Mouse (Mus musculus) kidney, postnatal 14 days (tissue): ENCODE data around the gene Maats1.
A peak's percentile ranks its signal among the peaks of the same experiment; 100 is the strongest.
"Not testable (repeated sequence)": the region's sequence is repeated elsewhere in the genome, so short reads cannot be mapped to it uniquely, and the experiment has no call there.

Experiments
- DNase-seq: peaks from one replicate; pipeline ENCODE4 v3.0.0; 2022; ENCODE audit warnings: mixed read lengths

Maats1 gene

DNA sequence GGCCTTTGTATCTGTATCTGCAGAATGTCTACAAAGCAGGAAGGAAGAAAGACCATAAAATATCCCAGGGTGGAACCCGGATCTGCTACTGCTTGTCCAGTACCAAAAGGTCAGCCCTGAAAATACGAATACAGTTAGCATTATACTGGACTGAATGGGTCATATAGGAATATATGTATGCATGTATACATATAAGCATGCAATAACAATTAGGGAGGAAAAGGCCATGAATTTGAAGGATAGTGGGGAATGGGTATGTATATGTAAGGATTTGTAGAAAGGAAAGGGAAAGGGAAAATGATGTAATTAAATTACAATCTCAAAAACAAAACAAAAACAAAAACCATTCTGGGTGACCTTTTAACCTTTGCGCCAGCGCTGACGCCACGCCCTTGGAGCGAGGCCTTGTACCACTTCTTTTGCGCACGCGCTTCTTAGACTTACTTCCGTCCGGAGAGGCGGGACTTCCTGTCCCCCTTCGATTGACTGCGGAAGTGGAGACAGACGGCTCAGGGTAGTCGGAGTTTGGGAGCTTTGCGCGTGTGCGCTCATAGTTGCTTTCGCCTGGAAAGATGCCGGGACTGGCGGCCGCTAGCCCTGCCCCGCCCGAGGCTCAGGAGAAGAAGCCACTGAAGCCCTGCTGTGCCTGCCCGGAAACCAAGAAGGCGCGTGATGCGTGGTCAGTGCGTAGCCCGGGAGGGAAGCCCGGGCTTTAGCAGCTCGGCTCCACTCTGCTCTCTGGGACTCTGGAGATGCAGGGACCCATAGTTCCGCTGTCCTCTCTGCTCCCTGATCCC, 4.8 kb upstream of the Maats1 start, which contains the start of the genes Cox17 and Gm21987:
Gene Cox17 (plus strand): TSS at position 463 of the 797 bp plus-strand sequence.
Gene Gm21987 (plus strand): TSS at position 512 of the 797 bp plus-strand sequence.
- peak; percentile 96 for DNase-seq

DNA sequence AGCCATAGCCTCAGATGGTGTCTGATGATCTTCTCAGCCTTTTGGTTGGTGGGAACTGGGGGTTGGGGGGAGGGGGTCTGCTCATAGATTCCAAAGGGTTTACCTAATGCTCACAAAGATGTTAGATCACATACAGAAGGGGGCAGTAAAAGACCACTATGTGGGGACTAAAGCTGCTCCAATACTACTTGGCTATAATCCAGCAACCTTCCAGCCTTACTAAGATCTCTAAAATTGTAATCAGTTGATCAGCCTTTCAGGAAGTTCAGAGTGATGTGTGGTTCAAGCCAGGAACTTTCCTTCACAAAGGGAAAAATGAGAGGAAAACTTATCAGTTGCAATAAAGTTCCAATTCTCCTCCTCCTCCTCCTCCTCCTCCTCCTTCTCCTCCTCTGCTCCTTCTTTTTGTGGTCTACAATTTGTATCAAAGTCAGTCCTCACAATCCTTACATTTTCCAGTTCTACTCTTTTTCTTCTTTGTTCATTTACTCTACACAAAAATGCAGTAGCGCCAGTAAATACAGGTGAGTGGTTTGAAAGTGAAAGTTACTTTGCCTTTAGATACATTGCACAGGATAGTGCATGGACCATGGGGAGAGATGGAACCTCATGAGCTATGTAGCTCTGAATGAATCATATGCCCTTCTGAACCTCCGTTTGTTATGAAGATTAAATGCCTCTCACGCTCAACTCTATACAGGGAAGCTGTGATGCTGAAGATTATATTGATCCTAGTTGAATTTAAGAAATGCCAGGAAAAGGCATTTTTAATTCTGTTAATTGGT, 3.2 kb upstream of the Maats1 start:
- DNase-seq = peak; percentile 37

DNA sequence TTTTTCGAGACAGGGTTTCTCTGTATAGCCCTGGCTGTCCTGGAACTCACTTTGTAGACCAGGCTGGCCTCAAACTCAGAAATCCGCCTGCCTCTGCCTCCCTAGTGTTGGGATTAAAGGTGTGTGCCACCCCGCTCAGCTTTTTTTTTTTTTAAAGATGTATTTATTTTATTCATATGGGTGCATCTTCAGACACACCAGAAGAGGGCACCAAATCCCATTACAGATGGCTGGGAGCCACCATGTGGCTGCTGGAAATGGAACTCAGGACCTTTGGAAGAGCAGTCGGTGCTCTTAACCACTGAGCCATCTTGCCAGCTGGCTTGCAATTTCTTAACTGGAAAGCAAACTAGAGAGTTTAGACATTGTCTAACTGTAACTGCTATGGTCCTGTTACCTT, 3.9 kb downstream of the Maats1 start:
- DNase-seq = not testable (repeated sequence)

DNA sequence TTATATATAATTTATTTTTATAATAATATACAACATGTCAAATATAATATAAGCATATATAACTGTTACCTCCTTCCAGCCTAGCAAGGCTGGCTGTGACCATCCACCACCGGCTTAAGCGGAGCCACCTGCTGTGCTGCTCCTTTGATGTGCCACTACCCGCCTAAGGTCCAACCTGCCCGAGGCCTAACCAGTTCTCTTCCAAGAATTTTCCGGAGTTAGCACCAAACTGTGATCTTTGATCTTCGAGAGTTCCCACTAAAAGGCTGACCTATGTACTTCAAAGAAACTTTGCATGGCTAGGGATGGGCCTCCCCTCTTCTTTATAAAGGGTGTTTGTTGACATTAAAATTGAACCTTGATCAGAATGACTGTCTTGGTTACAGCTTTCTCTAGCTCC, 7.5 kb downstream of the Maats1 start:
- peak; percentile 62 for DNase-seq

DNA sequence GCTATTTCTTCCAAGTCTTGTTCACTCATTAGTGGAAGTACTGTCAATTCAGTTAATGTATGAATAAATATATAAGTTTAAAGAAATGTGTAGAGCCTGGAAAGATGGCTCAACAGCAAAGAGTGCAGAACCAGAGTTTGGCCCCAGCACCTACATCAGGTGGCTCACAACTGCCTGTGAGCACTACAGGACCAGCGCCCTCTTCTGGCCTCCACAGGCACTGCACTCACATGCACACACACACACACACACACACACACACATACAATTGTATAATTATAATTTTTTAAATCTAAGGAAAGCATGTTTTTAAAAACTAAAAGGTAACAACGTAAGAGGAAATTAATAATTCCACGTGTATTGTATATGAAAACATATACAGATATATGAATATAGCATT, 12.6 kb downstream of the Maats1 start:
- no peak for DNase-seq

DNA sequence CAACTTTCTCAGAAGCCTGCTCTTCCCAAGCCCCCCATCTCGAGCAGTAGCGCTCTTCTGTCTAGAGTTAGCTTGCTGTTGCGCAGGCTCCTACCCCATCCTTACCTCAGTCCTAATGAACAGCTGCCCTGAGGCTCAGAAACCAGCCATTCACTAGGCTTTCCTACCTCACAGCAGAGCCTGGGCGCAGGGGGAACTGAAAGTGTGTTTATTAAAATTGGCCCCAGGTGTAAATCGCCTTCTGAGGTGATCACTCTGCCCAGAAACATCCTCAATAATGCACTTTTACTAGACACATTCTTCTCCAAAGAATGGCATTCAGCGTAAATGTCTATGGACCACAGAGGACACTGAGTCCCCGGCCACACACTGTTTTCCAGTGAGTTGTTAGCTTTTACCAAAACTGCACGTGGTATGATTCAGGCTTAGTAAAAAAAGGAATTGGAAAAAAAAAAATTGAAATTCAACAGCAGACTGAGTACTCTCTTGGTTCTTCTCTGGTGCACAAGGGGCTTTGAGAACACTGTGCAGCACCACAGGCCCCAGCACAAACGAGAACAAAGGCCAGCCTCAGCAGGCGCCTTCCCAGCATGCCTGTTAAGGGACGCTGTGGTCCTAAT, 15.1 kb downstream of the Maats1 start:
- DNase-seq = no peak

DNA sequence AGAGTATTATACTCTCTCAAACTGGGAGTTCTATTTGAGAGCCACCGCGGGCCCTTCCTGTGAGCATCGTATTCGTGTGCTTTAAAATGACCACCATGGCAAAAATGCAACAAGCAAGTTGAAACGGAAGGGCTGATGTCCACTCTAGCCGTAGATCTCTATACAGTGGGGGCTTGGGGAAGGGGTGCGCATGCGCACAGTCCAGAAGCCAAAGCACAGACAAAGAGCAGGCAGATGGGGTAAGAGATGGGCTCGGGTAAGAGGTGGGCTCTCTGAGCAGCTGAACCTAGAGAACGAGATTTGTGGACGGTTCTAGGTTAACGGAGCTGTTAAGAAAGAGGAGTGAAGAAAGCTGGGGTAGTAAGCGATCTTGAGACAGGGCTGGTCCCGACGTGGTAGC, 17.6 kb downstream of the Maats1 start:
- no peak for DNase-seq

DNA sequence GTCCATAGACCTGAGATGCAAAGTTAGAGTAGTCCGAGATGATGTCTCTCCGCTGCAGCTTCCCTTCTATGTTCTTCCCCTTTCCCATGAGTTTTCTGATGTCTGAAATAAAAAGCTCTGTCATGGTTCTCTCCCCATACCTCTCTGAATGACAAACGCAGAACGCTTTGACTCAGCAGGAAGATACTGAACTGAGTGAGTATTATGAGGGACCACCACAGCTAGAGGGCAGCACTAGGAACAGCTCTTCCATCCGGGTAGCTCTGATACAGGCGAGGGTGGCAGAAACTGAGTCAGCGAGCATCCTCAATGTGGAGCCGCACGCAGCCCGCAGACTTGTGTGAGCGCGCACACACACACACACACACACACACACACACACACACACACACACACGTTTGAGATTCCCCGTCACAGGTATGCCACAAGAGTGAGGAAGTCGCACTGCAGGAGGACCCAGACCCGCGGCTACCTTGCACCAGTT, 20.4 kb downstream of the Maats1 start:
- DNase-seq = peak; percentile 44

DNA sequence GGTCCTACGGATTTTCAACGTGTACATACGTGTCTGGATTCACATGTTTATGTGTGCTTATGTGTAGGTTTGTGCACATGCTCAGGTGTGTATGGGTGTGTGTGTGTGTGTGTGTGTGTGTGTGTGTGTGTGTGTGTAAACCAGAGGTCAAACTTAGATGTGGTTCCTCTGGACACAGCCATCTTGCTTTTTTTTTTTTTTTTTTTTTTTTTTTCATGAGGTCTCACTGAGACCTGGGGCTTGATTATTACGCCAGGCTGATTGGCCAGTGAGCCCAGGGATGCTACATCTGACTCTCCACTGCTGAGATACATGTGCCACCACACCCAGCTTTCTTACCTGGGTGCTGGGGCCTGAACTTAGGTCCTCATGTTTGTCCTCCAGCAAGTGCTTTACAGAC, 22.9 kb downstream of the Maats1 start:
- no peak for DNase-seq

DNA sequence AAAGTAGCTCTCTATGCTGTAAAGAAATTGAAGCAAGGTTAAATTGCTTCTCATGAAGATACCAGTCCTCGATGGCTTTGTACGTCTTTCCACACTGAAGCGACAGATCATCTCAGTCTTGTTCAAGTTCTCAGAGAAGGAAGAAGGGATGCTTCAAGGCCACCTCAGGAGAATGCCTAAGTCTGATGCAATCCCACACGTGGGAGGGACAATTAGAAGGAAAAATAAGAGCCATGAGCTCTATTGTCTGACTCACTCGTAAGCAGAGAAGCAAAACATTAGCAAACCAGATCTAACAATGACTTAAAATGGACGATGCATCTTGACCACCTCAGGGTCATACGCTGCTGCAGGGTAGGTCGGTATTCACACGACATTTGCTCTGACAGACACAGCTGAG, 23.5 kb downstream of the Maats1 start:
- no peak for DNase-seq

DNA sequence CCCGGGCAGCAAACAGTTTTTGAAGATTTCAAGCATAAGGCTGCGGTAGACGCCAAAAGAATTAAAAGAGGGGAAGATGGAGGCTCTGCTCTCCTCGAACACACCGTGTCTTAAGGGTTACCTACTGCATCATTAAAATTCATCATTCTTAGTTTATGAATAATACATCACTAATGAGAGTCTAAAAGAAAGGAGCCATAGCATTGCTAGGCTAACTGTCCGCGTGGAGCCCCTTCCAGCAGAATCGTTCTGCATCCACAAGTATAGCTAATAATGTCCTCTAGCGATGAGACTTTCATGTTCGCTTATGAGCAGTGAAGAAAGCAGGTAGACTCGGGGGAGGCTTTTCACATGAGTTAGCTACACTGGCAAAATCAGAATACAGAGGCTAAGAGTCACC, 33.7 kb downstream of the Maats1 start:
- DNase-seq = no peak

DNA sequence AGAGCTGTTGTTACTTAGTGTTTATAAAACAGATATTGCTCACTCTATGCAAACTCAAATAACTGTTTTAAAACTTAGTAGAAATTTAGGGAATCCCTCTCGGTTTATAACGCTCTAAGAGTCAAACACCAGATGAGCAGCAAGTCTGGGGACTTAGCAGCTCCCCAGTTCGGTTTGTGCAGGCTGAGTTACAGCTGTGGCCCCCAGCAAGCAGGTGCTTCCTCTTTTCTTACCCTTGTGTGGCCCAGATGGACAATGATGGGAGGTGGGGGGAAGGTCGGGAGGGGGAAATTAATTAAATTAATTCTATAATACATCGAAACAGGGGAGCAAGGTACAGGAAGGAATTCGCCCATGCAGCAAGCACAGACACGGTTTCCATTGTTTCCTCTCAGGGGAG, 34.3 kb downstream of the Maats1 start:
- DNase-seq = no peak

DNA sequence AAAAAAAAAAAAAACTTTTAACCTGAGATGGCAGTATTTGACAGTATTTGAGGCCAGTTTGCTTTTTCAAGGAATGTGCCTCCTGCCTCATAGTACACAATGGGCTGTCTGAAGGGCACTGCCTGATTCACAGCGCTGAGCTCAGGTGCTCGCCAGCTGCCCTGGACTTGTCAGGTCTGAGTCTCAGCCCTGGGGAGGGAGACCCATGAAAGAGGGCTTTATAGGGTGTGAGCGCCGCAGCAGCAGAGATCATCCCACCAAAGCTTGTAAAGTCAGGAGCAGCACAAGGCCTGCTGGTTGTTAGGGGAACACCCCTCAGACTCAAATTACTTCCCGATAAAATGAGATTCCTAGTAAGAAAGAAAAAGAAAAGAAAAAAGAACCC, 34.7 kb downstream of the Maats1 start:
- no peak for DNase-seq

DNA sequence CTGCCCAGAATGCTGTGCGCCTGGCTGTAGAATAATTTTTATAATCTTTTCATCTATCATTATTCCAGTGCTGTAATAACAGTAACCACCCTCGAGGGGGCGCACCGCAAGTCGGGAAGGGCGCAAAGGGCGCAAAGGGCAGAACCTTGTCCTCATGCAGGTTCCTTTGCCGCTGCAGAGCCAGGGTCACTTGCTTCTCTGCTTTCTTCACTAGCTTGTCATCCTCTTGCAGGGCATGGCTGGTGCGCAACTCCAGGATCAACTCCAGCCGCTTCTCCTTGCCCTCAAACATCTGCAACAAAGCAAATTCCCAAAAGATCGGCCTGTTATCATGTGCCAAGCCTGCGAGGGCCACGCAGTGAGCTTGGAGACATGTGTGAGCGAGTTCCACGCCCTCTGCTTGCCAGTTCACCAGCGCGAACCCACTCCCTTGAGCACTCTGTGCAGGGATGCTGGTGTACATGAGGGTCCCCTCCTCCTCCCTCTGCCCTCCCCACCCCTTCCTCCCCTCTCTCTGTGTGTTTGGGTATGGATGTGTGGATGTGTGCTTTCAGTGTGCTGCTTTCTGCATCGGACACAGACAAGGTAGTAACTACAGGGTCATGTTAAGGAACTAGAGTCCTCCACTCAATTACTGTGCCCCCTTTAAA, 35.2 kb downstream of the Maats1 start:
- DNase-seq = no peak

DNA sequence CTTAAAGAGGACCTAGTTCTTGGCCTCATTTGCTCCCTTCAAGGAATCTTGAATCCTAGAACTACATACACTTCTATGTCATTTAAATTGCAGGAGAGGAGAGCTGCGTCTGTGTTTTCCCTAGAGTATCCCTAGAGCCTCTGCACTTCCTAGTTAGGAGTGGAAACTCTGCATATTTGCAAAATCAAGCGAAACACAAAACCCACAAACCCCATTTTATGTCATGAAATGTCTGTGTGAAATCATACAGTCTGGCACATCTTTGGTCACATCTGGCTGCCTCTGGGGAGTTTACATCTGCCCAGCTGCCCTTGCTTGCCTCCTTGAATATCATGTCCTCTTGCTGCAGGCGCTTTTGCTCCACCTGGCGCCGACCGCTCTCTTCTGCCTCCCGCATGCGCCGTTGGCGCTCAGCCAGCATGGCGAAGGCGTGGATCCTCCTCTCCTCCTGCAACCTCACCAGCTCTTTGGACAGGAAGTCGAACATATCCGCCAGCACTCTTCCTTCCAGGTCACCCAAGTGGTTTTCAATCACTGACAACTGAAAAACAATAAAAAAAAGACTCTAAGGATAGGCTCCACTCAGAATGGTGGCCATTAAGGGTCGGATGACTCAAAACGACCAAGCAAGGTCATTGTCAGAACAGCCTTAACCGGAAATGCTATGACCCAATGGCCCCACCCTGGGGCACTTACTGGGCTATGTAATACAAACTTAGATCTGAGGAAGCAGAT, 37.3 kb downstream of the Maats1 start:
- DNase-seq = peak; percentile 81

DNA sequence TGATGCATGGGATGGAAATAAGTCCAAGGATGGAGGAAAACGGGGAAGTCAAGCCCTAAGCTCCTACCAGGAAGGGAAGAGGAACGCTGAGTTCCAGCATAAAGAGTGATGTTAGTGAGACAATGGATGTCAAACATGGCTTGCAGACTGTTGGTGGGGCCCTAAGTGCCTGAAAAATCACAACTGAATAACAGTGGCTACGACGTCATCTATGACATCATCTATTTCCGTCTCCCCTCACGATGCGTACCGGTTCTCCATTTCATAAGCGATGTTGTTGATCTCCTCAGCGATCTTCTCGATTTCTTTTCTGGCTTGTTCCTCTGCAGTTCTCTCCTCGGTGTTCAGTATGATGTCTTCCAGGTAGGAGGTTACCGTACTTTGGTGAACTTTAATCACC, 39.6 kb downstream of the Maats1 start:
- DNase-seq = no peak

DNA sequence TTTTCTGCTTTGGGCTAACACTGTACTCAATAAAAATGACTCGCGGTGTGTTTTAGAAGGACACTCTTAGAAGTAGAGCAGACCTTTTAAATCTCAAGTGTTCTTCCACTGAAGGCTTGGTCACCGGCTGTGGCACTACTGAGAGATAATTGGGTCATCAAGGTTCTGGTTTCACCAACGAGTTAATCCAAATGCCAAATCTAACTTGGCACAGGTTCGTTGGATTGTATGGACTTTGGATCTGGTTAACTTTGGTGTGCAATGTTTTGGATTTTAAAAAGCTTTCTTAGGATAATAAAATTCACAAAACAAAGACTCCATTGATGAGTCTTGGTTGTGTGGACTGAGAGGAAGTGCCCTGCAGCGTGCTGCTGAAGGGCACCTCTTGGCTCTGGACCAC, 43.5 kb downstream of the Maats1 start:
- DNase-seq = no peak

DNA sequence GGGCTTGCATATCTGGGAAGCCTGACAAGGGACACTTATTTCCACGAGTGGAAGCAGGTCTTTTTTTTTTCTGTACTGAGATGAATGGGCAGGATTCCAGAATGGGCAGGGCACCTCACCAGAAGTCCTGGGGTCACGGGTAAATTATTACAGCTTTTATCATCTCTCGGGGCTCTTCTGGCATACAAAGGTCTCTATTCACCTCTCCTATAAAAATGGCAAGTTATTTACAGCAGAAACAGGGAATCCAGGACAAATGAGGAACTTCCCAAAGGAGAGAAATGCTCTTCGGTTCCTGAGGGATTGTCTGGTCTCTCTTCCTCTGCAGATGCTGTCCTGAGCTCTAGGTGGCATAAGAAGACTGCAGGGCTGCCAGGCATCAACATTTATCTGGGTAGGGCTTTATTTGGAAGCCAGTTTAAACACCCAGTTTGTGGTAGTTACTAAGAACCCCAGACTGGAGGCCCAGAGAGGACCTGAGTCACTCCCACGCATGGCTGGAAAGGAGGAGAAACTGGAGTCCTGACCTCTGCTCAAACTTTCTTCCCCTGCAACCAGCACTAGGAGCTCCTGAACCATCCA, 46.5 kb downstream of the Maats1 start:
- DNase-seq = peak; percentile 66

DNA sequence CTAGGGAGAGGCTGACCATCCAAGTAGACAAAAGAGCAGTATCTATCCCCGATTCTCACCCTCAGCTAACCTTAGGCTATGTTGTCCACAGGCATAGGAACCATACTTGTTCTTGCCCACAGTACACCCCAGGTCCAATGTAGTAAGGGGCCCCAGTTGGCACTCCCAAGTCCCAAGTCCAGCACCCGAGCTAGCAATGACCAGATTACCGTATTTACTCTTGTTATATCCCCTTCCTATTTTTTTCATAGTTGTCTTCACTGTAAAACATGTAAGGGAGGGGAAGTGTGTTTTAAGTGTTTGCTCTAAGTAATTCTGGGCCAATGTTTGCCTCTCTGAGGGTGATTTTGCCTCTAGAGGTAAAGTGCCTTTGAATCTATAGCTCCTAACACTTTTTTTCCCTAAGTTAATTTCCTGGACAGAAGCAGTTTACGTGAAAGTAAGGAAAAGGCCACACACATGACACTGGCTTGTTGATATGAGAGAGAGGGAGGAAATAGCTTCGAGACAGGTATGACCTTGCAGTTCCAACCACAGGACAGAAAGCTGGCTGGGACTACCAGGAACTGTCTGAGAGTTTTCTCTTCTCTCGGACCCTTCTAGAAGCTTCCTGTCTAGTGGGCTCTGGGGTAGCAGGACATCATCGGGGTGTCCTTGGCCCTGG, 47.1 kb downstream of the Maats1 start, which contains the start of gene Nr1i2:
Gene Nr1i2 (minus strand): TSS at position 140 of the 664 bp plus-strand sequence.
- peak; percentile 57 for DNase-seq

DNA sequence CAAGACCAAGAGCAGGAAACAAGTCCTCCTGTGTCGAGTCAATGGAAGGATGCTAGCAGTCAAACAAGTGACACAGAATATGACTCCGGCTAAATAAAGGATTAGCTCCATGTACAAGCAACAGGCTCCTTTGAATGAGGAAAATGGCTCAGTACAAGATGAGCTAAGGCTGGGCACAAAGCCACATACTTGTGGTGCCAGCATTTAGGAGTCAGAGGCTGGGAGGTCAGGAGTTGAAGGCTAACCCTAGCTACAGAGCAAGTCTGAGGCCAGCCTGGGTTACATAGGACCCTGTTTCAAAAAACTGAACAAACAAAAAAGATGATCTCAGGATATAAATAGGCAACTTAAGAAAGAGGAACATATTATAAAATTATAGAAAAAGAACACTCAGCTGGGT, 51.8 kb downstream of the Maats1 start:
- no peak for DNase-seq

DNA sequence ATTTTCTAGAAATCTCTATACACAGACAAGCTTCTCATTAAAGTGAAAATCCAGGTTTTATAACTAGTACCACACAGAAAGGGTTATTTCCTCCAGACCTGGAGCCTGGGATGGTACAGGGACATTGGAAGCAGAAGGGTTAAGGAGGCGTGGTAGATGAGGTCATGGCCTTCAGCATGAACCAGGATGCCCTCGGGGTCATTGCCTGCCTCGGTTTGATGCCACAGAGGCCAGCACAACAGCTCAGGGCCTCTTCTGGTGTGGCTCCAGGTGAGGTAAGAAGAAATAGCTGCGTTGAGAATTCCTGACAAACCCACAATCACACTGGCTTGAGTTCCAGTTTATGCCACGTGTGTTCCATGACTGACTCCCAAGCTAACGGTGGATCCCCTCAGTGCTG, 53.1 kb downstream of the Maats1 start:
- peak; percentile 23 for DNase-seq
